Mouse (Mus musculus) stomach, postnatal 0 days (tissue): ENCODE measurements around the gene Esp38.
"Not testable (repeated sequence)": the region's sequence is repeated elsewhere in the genome, so short reads cannot be mapped to it uniquely, and the experiment has no call there.

Source experiments
- CTCF ChIP-seq: IDR thresholded peaks from 2 replicates; pipeline ENCODE4 v1.5.1; 2016; ENCODE audit warnings: antibody characterized with exemption, low read depth, mild to moderate bottlenecking, moderate library complexity
- EP300 ChIP-seq: optimal IDR thresholded peaks from 2 replicates; pipeline ENCODE3; 2016; ENCODE audit warnings: antibody characterized with exemption

- not testable (repeated sequence) for TF ChIP-seq CTCF, EP300
Measured at GRCm38 (mm10) chr17:39902928-39903545, 47.3 kb upstream of the Esp38 start.
